Mouse (Mus musculus) cerebellum, postnatal 10 days (tissue): ENCODE results near the gene Gal3st3.

Source experiments
- DNase-seq, 2 experiments: peaks; one replicate each; pipeline ENCODE4 v3.0.0; 2021; ENCODE audit warnings: mixed read lengths in 2 of 2

Gene Gal3st3

GRCm38 (mm10) chr19:5297903-5298800, at the start of gene Gal3st3:
Gal3st3 (plus strand) TSS chr19:5298331.
- peak; percentile 76 for DNase-seq

DNA sequence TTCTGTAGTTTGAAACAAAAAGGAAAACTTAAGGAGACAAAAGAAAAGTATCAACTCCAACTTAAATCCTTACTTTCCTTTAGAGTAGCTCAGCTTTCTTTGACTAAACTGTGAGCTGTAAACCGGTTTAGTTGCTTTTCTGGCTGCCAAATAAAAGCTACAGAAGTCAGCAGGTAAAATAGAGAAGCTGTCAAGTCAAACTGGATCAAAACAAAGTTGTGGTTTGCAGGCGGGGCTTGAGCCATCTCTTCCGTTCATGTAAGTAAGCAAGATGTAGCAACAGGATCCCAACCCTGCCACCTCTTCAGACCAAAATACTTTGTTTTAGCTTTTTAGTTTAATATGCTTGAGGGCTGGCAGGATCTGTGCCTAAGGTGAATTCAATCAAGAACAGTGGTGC, 41.0 kb upstream of the Gal3st3 start:
- no peak for DNase-seq

DNA sequence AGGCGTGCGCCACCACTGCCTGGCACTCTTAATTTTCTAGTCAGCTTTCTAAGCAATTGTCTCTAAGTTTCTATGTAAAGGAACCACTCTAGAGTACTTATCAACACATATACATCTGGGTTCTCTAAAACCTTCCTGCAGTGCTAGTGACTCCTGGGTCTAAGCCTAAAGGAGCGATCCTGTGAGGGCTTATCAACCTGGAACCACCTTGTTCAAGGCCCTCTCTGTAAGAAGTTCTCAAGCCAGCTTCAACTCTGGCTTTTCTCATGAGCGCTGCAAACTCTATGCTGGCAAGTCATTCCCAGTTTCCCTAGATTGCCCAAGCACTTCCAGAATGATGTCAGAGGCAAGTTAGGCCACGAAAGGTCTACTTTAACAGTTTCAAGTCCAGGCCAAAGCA, 31.1 kb upstream of the Gal3st3 start:
- DNase-seq = no peak

DNA sequence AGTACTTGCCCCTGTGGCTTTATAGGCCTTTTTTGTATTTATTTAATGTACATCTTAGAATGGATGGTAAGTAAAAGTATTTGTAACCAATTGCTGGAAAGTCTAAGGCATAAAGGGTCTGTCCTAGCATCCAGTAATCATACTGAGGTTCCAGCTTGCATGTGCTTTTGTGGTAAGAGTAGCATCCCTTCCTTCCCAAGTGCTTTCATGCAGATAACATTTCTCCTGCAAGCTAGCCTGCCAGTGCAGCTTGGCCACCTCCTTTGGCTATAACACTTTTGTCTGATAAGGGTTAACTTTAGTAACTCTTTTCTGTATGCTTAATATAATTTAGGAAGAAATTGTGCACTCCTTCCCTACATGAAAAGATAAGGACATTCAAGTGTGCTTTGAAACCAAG, 30.1 kb upstream of the Gal3st3 start:
- DNase-seq = no peak

GRCm38 (mm10) chr19:5268875-5269274, 29.3 kb upstream of the Gal3st3 start:
- DNase-seq = no peak

DNA sequence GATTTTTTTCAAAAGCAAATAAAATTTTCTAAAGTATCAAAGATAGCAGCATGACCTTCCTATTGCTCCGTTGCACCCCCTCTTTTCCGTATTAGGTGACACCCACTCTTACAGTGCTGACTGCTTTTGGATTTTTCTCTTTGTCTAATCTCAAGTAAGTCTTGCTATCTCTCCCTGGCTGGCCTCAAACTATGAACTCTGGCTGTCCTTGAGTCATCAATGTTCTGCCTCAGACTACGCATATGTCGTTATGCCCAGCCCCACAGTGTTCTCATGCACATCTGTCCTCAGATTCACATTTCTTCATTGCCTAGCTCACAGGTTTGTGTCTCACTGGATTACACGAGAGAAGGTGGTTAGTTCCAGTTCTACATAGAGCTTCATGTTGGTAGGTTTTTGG, 28.7 kb upstream of the Gal3st3 start:
- DNase-seq = no peak

- DNase-seq = no peak
Measured at GRCm38 (mm10) chr19:5271430-5271829, 26.7 kb upstream of the Gal3st3 start.

- DNase-seq = peak; percentile 76 to 77
Measured at GRCm38 (mm10) chr19:5272326-5272795, 25.8 kb upstream of the Gal3st3 start.

- DNase-seq = peak; percentile 91 to 96
Measured at GRCm38 (mm10) chr19:5272801-5273733, 25.1 kb upstream of the Gal3st3 start, which contains the start of gene Pacs1. Pacs1 (minus strand) TSS chr19:5273119.

DNA sequence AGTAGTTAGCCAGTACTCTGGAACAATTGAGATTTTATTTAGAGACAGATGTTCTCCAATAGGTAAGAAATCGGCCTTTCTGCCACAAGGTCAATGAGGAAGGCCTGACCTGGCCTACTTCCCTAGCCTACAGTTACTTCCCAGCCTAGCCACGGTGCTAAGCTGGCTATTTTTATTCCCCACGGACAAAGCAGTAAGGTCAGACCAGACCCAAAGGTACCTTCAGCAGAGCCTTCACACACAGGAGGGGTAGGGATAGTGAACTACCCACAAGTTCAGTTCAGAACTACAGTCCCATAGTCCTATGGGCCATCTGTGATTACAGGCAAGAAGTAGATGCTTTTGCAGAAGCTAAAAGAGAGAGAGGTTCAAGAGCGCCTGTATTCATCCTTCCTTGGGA, 24.2 kb upstream of the Gal3st3 start:
- no peak for DNase-seq

DNA sequence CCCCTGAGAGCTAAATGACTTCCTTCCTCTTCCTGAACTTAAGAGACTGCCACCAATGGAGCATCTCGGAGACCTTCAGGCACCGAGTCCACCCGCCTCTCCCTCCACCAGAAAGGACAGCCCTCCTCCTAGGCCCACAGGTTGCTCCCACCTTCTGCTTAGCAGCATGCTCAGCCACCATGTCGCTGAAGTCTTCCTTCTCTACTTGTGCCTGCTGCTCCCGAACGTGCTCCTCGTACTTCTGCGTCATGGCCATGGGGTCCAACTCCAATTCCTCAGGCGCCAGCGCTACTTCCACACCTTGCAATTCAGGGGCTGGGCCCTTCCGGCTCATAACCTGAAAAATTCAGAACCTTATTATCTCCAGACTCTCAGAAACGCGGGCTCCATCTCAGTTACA, 23.5 kb upstream of the Gal3st3 start:
- no peak for DNase-seq

GRCm38 (mm10) chr19:5275736-5276135, 22.4 kb upstream of the Gal3st3 start:
- DNase-seq = no peak

DNA sequence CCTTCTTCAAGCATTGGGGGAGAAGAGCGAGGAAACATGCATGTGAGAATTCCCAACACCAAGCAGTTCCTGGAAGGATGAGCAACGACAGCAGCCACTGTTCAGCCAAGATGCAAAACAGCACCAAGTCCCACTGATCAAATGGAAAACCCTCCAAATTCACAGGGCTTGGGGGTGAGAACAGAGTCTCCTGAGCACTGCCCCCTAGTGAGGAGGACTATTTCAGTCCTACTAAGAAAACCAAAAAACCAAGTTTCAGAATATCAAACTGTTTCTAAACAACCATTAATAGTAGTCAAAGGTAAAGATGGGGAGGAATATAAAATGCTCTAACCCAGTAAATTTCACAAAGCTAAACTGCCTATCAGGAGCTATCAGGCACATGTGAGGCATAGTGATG, 21.6 kb upstream of the Gal3st3 start:
- no peak for DNase-seq

GRCm38 (mm10) chr19:5277140-5277539, 21.0 kb upstream of the Gal3st3 start:
- DNase-seq = peak in 1 of 2 experiments; percentile 23

GRCm38 (mm10) chr19:5278381-5278780, 19.8 kb upstream of the Gal3st3 start:
- no peak for DNase-seq

- DNase-seq = peak; percentile 100
Measured at GRCm38 (mm10) chr19:5294972-5295735, 3.0 kb upstream of the Gal3st3 start, which contains the start of gene Sf3b2. Sf3b2 (minus strand) TSS chr19:5295455.

DNA sequence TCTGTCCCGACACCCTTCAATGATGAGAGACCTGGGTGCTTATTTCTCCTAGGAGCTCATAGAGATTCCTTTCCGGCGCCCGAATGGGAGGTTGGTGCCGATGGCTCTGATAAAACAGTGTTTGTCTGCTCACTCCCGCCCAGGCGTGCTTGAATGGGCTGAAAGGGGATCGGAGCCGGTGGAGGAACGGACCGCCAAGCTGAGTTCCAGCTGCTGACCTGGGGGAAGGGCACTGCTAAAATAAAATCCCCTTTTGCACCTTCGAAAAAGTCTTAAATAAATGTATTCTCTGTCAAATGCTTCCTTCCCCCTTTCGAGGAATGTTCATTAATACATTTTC, 2.4 kb upstream of the Gal3st3 start:
- no peak for DNase-seq

DNA sequence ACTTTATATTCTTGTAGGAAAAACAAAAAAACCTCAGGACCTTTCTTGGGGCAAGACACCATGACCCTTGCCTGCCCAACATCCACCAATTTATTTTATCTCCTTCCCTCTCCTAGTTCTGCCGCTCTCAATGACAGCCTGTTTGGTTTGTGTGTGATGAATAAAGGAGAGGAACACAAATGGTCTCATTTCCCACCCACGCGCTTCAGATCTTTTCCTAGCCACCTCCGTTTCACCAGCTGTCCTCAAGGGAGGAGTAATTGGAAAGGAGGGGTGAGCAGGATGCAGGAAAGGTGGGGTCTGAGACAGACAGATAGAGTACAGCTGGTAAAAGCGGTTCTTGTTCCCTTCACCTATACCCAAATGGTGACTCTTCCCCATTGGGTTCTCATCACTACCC, 1.5 kb upstream of the Gal3st3 start:
- no peak for DNase-seq

DNA sequence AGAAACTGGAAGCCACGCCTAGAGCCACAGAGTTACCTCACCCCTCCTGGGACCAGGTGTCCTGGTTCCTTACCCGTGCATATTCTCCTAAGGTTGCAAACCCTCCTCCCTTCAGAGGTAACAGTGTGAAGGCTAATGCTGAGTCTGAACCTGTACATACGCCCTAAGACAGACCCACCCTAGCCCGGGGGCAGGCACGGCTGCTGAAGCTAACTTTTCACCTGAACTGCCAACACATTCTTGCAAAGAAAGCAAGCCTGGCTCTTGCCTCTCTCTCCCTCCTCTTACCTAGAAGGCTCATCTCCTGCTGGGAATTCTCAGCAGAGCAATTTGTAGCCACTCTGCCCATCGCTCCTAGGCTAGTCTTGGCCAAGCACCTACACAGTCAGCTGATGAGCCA, 2.5 kb downstream of the Gal3st3 start:
- no peak for DNase-seq

DNA sequence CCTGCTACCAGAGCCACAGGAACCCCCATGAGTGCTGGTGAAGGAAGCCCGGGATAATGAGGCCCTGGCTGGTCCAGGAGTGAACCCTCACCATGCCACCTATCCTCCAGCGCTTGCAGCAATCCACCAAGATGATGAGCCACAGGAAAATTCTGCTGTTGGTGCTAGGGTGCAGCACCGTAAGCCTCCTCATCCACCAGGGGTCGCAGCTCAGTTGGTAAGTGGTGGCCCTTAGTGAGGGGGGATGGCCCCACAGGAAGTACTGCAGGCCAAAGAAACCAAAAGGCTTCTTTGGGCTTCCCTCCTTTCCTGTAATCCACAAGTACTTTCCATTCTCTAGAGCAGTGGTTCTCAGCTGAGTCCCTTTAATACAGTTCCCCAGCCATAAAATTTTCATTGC, 4.3 kb downstream of the Gal3st3 start:
- DNase-seq = peak; percentile 70 to 73

- DNase-seq = peak; percentile 21 to 32
Measured at GRCm38 (mm10) chr19:5306279-5306678, 8.1 kb downstream of the Gal3st3 start.

DNA sequence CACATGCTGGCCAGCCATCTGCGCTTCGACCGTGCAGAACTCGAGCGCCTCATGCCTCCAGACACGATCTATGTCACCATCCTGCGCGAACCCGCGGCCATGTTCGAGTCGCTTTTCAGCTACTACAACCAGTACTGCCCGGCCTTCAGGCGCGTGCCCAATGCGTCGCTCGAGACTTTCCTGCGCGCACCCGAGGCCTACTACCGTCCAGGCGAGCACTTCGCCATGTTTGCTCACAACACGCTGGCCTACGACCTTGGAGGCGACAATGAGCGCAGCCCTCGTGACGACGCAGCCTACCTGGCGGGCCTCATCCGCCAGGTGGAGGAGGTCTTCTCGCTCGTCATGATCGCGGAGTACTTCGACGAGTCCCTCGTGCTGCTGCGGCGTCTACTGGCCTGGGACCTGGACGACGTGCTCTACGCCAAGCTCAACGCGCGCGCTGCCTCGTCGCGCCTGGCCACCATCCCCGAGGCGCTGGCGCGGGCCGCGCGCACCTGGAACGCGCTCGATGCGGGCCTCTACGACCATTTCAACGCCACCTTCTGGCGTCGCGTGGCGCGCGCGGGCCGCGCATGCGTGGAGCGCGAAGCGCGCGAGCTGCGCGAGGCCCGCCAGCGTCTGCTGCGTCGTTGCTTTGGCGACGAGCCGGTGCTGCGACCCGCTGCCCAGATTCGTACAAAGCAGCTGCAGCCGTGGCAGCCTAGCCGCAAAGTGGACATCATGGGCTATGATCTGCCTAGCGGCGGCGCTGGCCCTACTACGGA, 9.0 kb downstream of the Gal3st3 start:
- DNase-seq = peak; percentile 60 to 79
